16 mouse cellular contexts compared by ENCODE assay signal in the genomic region with DNA sequence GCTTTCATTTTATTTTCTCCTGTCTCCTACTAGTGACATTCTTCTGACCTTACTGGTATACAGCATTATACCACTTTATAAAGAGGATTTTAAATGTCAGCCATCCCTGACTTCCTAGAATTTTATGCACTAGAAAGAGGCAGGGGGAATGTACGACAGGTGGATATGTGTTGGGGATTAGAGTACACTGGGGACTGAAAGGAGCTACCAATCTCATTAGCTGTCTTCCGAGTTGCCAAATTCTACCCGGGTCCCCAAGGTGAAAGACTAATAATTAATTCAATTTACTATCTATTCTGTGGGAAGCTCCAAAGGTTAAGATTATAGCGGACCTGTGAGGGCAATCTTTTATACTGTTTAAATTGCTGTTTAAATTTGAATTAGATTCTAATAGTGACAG.
DNase-seq lines count a peak whose midpoint lies in the region; ATAC-seq and TF ChIP-seq lines count a peak whose summit lies in the region.
"Had no signal": no experiment of that assay in that cellular context is flagged by ENCODE, and none has a peak within 500 bp of the region (broad histone marks: within the 10 kb centered on the region; RNA-seq: fewer than 3 reads in every experiment).

No protein-coding gene starts in this region.

- 0 out of 2 replicates have a peak, but pooled peaks cover 3% of the 10 kb centered on the region for H3K9me3 ChIP-seq in hindbrain, postnatal 0 days (ENCODE audit: low read length)
- no peaks in the 10 kb centered on the region; the same call in 1 of the 2 replicates for H3K9me3 ChIP-seq in hindbrain, embryonic 10.5 days
- 0 out of 2 replicates have a peak, but pooled peaks cover 8% of the 10 kb centered on the region for H3K9me3 ChIP-seq in midbrain, embryonic 14.5 days (ENCODE audit: control insufficient read depth, low read length)
- H3K9me3 ChIP-seq in midbrain, embryonic 13.5 days = peaks cover 7% of the 10 kb centered on the region; the same call in 1 of the 2 replicates
- peaks cover 6% of the 10 kb centered on the region; the same call in 1 of the 2 replicates for H3K9me3 ChIP-seq in midbrain, embryonic 16.5 days (replicated peaks; ENCODE audit: control insufficient read depth, low read length, poor library complexity, severe bottlenecking)
- H3K9me3 ChIP-seq: forebrain, embryonic 15.5 days; hindbrain, embryonic 15.5 days had no signal

- H3K4me2 ChIP-seq in hindbrain, postnatal 0 days (ENCODE audit: low read depth, low read length) = no peak overlapping the region
- H3K4me2 ChIP-seq in midbrain, embryonic 14.5 days (ENCODE audit: low read length) = no peak overlapping the region
- no peak overlapping the region for H3K4me2 ChIP-seq in midbrain, embryonic 13.5 days (replicated peaks)
- no peak overlapping the region for H3K4me2 ChIP-seq in midbrain, embryonic 16.5 days (ENCODE audit: low read length)
- H3K4me2 ChIP-seq: forebrain, embryonic 15.5 days; heart, embryonic 13.5 days; hindbrain, embryonic 15.5 days had no signal

- no peak overlapping the region for H3K27ac ChIP-seq in hindbrain, postnatal 0 days
- no peak overlapping the region for H3K27ac ChIP-seq in hindbrain, embryonic 10.5 days
- H3K27ac ChIP-seq in midbrain, embryonic 14.5 days (replicated peaks; ENCODE audit: low read depth, low read length) = no peak overlapping the region
- H3K27ac ChIP-seq in midbrain, embryonic 13.5 days = no peak overlapping the region
- no peak overlapping the region for H3K27ac ChIP-seq in midbrain, embryonic 16.5 days (ENCODE audit: low read length)
- H3K27ac ChIP-seq: forebrain, embryonic 15.5 days; heart, embryonic 13.5 days; hindbrain, embryonic 15.5 days had no signal

- no peaks in the 10 kb centered on the region for H3K4me1 ChIP-seq in hindbrain, postnatal 0 days (ENCODE audit: insufficient read depth, low read length)
- no peaks in the 10 kb centered on the region for H3K4me1 ChIP-seq in hindbrain, embryonic 10.5 days (replicated peaks)
- H3K4me1 ChIP-seq in midbrain, embryonic 14.5 days (ENCODE audit: control insufficient read depth, insufficient read depth, low read length) = no peaks in the 10 kb centered on the region
- 0 out of 2 replicates have a peak, but pooled peaks cover 3% of the 10 kb centered on the region for H3K4me1 ChIP-seq in midbrain, embryonic 13.5 days (replicated peaks)
- no peaks in the 10 kb centered on the region for H3K4me1 ChIP-seq in midbrain, embryonic 16.5 days (ENCODE audit: control insufficient read depth, insufficient read depth, low read length)
- H3K4me1 ChIP-seq: forebrain, embryonic 15.5 days; heart, embryonic 13.5 days; hindbrain, embryonic 15.5 days had no signal

- 54% methylated on average over 4 of the region's 4 CpGs for WGBS in hindbrain, postnatal 0 days
- WGBS in hindbrain, embryonic 10.5 days = 84% methylated on average over 4 of the region's 4 CpGs
- WGBS in midbrain, embryonic 14.5 days = 44% methylated on average over 4 of the region's 4 CpGs
- 58% methylated on average over 4 of the region's 4 CpGs for WGBS in midbrain, embryonic 13.5 days
- 36% methylated on average over 4 of the region's 4 CpGs for WGBS in midbrain, embryonic 16.5 days

- no peak for TF ChIP-seq CTCF in hindbrain, postnatal 0 days (IDR thresholded peaks at IDR 0.05; ENCODE audit: low read depth)

- no peaks in the 10 kb centered on the region for H3K27me3 ChIP-seq in hindbrain, postnatal 0 days (ENCODE audit: insufficient read depth, low read length)
- no peaks in the 10 kb centered on the region for H3K27me3 ChIP-seq in hindbrain, embryonic 10.5 days (ENCODE audit: insufficient read depth, poor library complexity, severe bottlenecking)
- no peaks in the 10 kb centered on the region for H3K27me3 ChIP-seq in midbrain, embryonic 14.5 days (ENCODE audit: control insufficient read depth, insufficient read depth, low read length)
- no peaks in the 10 kb centered on the region for H3K27me3 ChIP-seq in midbrain, embryonic 13.5 days
- H3K27me3 ChIP-seq in midbrain, embryonic 16.5 days (ENCODE audit: control insufficient read depth, insufficient read depth, low read depth, low read length) = no peaks in the 10 kb centered on the region
- H3K27me3 ChIP-seq: forebrain, embryonic 15.5 days; heart, embryonic 13.5 days; hindbrain, embryonic 15.5 days had no signal

- no peak overlapping the region for H3K4me3 ChIP-seq in hindbrain, postnatal 0 days (ENCODE audit: low read length)
- no peak overlapping the region for H3K4me3 ChIP-seq in hindbrain, embryonic 10.5 days
- no peak overlapping the region for H3K4me3 ChIP-seq in midbrain, embryonic 14.5 days (replicated peaks; ENCODE audit: low read depth, low read length)
- no peak overlapping the region for H3K4me3 ChIP-seq in midbrain, embryonic 13.5 days (replicated peaks)
- H3K4me3 ChIP-seq in midbrain, embryonic 16.5 days (ENCODE audit: low read depth, low read length) = no peak overlapping the region
- H3K4me3 ChIP-seq: forebrain, embryonic 15.5 days; heart, embryonic 13.5 days; hindbrain, embryonic 15.5 days had no signal

- no peaks in the 10 kb centered on the region for H3K36me3 ChIP-seq in hindbrain, postnatal 0 days (ENCODE audit: insufficient read depth, low read length)
- H3K36me3 ChIP-seq in hindbrain, embryonic 10.5 days = no peaks in the 10 kb centered on the region
- no peaks in the 10 kb centered on the region for H3K36me3 ChIP-seq in midbrain, embryonic 14.5 days (ENCODE audit: control insufficient read depth, insufficient read depth, low read length)
- H3K36me3 ChIP-seq in midbrain, embryonic 13.5 days = no peaks in the 10 kb centered on the region
- no peaks in the 10 kb centered on the region for H3K36me3 ChIP-seq in midbrain, embryonic 16.5 days (ENCODE audit: control insufficient read depth, insufficient read depth, low read length)
- H3K36me3 ChIP-seq: forebrain, embryonic 15.5 days; heart, embryonic 13.5 days; hindbrain, embryonic 15.5 days had no signal

- no peak; the same call in 1 of the 2 replicates for ATAC-seq in hindbrain, postnatal 0 days
- no peak for ATAC-seq in midbrain, embryonic 14.5 days (ENCODE audit: low FRiP score, low TSS enrichment)
- ATAC-seq in midbrain, embryonic 13.5 days = no peak
- peak; percentile 54; the same call in 1 of the 2 replicates for ATAC-seq in midbrain, embryonic 16.5 days
- ATAC-seq: forebrain, embryonic 15.5 days had no signal

- peak; percentile 9 for DNase-seq in hindbrain, postnatal 0 days (ENCODE audit: low spot score)
- DNase-seq in hindbrain, embryonic 10.5 days (ENCODE audit: low spot score) = no peak
- peak; percentile 20 for DNase-seq in midbrain, embryonic 14.5 days
- no peak for DNase-seq in thymus, postnatal 4 days
- DNase-seq: adrenal gland, adult 2 months; adrenal gland, postnatal 25 days; cerebellum, adult 2 months; cerebellum, postnatal 10 days; gastrocnemius, postnatal 36 days; heart, adult 11 months; heart, postnatal 36 days had no signal

- H3K9ac ChIP-seq in hindbrain, postnatal 0 days (replicated peaks; ENCODE audit: low read length) = no peak overlapping the region
- no peak overlapping the region for H3K9ac ChIP-seq in midbrain, embryonic 14.5 days (replicated peaks; ENCODE audit: low read length)
- H3K9ac ChIP-seq in midbrain, embryonic 13.5 days (replicated peaks) = no peak overlapping the region
- no peak overlapping the region for H3K9ac ChIP-seq in midbrain, embryonic 16.5 days (ENCODE audit: low read depth, low read length)
- H3K9ac ChIP-seq: forebrain, embryonic 15.5 days; heart, embryonic 13.5 days; hindbrain, embryonic 15.5 days had no signal

Comparison
In these comparisons a context has a peak if more than half of its experiments do, and no peak if none do; other contexts are left out.
1. DNase-seq: peak in hindbrain, postnatal 0 days (single experiment) and midbrain, embryonic 14.5 days (single experiment); none in hindbrain, embryonic 10.5 days (single experiment) and thymus, postnatal 4 days (single experiment).